Mouse (Mus musculus) brain, embryonic 14.5 days (tissue): Measurements from ENCODE around the gene Ankrd33.

Experiments used
- CTCF ChIP-seq: fragments of 200-500 bp; IDR thresholded peaks from 2 replicates; pipeline ENCODE4 v1.5.1; 2012; ENCODE audit warnings: inconsistent platforms, mild to moderate bottlenecking, moderate library complexity, borderline replicate concordance; ENCODE audit not compliant: insufficient read depth, insufficient read length; ENCODE audit errors: extremely low read depth
- POLR2A ChIP-seq: fragments of 200-500 bp; IDR thresholded peaks from 2 replicates; pipeline ENCODE4 v1.6.1; 2012; ENCODE audit warnings: mild to moderate bottlenecking, inconsistent platforms, borderline replicate concordance; ENCODE audit not compliant: poor library complexity, insufficient read depth, insufficient read length, severe bottlenecking; ENCODE audit errors: extremely low read depth

GRCm38 (mm10) chr15:101118399-101119125 is 3.0 kb downstream of the Ankrd33 start:
- peak; percentile 47; the same call in 1 of the 2 replicates for TF ChIP-seq CTCF
- TF ChIP-seq POLR2A = no peak
